Mouse (Mus musculus) lung, adult 10 weeks (tissue): ENCODE measurements around the gene Gtpbp1. TPM values are rescaled to one million over a fixed set of nuclear protein-coding genes. Genes with fewer than 3 reads are reported as not detected.

Experiments used
- polyA plus RNA-seq: library from polyadenylated mRNA; stranded (reverse); fragments of 350-450 nt; fragmentation: Illumina TruSeq; extraction: RNeasy Lipid Tissue Mini Kit (QIAGEN cat#74804); gene quantifications from one replicate; pipeline ENCODE4 v1.2.3, GENCODE M21; 2014; ENCODE audit warnings: low read depth, low replicate concordance; ENCODE audit not compliant: insufficient read depth

Gene Gtpbp1
- 15.3 TPM for polyA plus RNA-seq

DNA sequence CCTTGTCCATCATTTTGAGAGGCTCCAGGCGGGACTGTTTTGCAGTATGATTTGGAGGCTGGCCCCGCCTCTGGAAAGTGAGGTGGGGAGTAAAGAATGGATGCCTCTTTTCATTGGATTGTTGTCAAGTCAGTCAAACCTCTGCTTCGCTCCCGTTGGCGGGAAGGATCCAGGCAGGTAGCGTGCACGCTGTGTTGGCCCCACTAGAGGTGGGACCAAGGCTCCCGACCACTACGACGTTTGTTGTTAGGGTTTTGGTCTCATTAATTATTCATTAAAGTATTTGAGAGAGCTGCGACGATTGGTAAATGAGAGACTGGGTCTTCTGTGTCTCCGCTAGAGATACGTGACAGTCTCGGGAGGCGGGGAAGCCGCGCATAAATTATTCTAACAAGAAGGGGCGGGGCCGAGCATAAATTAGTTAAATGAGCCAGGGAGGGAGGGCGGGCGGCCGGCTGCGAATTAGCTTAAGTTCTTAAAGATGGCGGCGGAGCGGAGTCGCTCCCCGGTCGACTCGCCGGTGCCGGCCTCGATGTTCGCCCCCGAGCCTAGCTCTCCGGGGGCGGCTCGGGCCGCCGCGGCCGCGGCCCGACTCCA is at the start of gene Gtpbp1:
Gtpbp1 (plus strand) TSS at position 420 of the 597 bp plus-strand sequence.

DNA sequence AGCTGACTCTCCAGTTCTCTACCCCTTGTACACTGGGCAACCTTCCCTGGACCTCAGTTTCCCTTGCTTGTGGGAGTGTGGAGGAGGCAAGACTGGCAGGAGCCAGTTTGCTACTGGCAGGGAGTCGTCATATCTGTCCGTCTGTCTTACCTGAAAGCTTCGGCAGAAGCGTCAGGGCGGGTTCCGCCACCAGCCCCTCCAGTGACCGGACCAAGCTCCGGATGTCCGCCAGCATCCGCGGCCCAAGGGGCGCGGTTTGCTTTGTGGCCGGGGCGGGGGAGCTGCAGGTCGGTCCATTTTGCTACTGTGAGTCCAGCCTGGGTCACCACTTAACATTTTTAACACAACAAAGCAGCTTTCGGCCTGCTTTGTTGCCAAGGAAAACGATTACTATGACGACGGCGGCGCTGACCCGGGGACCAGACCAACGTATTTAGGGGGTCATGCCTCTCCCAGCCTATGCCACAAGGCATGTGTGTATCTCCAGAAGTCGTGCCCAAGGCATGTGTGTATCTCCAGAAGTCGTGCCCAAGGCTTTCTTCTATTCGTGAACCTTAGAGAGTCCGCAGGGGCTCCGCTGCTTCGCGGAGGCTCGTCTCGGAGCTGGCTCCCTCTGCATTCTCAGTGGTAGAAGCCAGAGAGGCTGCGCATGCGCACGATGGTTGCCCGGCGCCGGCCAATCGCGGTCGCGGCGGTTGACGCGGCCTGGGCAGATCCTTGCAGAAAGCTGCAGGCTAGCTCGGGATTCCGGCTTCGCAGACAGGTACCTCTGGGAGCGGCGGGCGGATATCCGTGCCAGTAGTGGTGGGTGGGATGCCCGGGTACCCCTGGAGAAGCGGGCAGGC is 31.9 kb upstream of the Gtpbp1 start, which contains the start of the genes Fam227a and Cby1:
Fam227a (minus strand) TSS at position 426 of the 845 bp plus-strand sequence.
Cby1 (plus strand) TSS at position 669 of the 845 bp plus-strand sequence.

DNA sequence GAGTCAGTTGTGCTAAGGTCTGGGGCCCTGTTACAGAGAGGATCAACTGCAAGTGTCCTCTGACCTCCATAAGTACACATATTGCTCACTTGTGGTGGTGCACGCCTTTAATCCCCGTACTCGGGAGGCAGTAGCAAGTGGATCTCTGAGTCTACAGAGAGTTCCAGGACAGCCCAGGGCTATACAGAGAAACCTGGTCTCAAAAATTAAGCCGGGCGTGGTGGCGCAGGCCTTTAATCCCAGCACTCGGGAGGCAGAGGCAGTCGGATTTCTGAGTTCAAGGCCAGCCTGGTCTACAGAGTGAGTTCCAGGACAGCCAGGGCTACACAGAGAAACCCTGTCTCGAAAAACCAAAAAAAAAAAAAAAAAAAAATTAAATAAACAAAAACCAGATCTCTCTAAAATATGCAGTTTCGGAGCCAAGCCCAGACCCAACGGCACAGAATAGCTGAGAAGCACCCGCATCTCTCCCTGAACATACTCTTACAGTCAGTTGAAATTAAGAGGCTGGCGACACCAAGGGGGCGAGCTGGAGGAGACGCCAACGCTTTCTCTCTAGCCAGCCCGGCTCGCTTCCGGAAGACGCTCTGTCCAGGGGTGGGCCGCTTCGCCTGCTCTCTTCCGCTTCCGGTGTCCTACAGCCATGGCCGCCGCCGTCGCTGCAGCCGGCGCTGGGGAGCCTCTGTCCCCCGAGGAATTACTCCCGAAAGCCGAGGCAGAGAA is 20.2 kb upstream of the Gtpbp1 start, which contains the start of gene Tomm22:
Tomm22 (plus strand) TSS at position 613 of the 723 bp plus-strand sequence.

DNA sequence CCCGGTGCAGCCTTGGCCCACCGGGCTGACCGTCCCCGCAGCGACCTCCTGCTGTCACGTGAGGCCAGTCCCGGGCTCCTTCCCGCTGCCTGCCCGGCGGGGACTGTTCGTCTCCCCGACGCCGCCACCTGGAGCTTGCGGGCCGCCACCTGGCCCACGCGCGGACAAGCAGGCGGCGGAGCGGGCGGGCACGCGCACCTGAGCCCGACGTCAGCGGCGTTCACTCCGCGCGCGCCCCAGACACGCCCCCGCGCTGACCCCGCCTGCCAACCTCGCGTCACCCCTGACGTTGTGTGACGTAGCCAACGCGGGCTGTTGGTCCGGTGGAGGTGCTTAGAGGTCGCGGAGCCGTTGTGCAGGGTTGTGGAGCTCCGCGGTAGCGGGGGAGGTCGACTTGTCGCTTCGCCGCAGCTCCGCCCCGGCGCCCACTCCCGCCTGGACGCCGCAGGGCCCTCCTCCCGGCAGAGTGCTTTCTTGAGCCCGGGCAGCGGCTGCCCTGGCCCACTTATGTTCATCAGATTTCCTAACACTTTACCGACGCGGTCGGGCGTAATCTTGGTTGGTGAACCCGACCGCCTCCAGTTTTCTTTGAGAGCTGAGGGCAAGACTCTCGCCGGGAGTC is 2.9 kb upstream of the Gtpbp1 start, which contains the start of gene Josd1:
Josd1 (minus strand) TSS at position 274 of the 622 bp plus-strand sequence.

DNA sequence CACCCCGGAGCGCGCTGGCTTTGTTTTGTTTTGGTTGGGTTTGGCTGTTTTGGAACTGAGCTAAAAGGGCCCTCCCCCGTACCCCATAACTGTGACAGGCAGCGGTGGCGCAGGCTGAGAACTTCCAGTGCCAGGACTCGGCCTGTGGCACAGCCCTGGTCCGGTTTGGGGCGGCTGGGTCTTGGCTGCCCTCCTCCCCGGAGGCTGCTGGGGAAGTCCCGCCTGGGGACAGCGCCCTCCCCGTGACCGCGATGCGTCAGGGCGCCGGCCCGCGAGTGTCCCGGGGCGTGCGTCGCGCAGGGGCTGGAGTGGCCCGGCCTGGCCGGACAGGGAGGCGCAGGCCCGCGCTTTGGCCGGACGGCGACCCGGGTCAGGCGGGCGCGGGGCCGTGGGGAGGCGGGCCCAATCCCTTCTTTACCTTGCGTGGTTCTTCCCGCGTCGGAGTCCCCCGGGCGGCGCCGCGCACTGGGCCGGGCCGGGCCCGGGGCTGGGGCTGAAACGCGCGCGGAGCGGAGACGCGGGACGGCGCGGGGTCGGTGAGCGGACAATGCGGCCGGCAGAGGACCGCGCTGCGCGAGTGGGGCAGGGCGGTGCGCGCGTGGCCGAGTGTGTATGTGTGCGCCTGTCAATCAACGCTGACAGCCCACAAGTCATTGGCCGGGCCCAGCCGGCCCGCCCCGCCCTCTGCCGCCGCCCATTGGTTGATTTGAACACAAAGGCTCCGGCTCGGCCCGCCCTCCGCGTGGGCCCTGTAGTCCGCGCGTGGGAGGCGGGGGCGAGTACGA is 51.5 kb downstream of the Gtpbp1 start, which contains the start of gene Sun2:
Sun2 (minus strand) TSS at position 616 of the 785 bp plus-strand sequence.

Other genes starting within 250 kb of the Gtpbp1 start
- 43.2 TPM for gene Csnk1e, start 235.3 kb upstream of the Gtpbp1 start, polyA plus RNA-seq
- not detected for gene Kcnj4, start 185.6 kb upstream of the Gtpbp1 start, polyA plus RNA-seq
- 17.2 TPM for gene Kdelr3, start 174.4 kb upstream of the Gtpbp1 start, polyA plus RNA-seq
- 82.4 TPM for gene Ddx17, start 144.1 kb upstream of the Gtpbp1 start, polyA plus RNA-seq
- gene Dmc1, start 85.7 kb upstream of the Gtpbp1 start, polyA plus RNA-seq, result 0.50 TPM
- 1.6 TPM for gene Fam227a, start 31.9 kb upstream of the Gtpbp1 start, polyA plus RNA-seq
- 27.9 TPM for gene Cby1, start 31.6 kb upstream of the Gtpbp1 start, polyA plus RNA-seq
- gene Tomm22, start 20.0 kb upstream of the Gtpbp1 start, polyA plus RNA-seq, result 128 TPM
- 12.8 TPM for gene Josd1, start 2.9 kb upstream of the Gtpbp1 start, polyA plus RNA-seq
- gene Sun2, start 51.7 kb downstream of the Gtpbp1 start, polyA plus RNA-seq, result 45.6 TPM
- gene Dnal4, start 87.0 kb downstream of the Gtpbp1 start, polyA plus RNA-seq, result 25.3 TPM
- 1.9 TPM for gene Nptxr, start 113.9 kb downstream of the Gtpbp1 start, polyA plus RNA-seq
- not detected for gene Npcd, start 143.4 kb downstream of the Gtpbp1 start, polyA plus RNA-seq
- 39.3 TPM for gene Cbx6, start 143.8 kb downstream of the Gtpbp1 start, polyA plus RNA-seq
- 31.3 TPM for gene Apobec3, start 200.8 kb downstream of the Gtpbp1 start, polyA plus RNA-seq